Mouse (Mus musculus) midbrain, embryonic 14.5 days (tissue): ENCODE data around the gene Six3. TPM values are rescaled to one million over a fixed set of nuclear protein-coding genes. Genes with fewer than 3 reads are reported as not detected.

Experiments
- ATAC-seq: fragments of 200-750 bp; cut with Nextera tagmentation; 2 replicates; pipeline ENCODE4 v1.8.0; 2017; ENCODE audit warnings: moderate number of reproducible peaks, moderate library complexity; ENCODE audit not compliant: low FRiP score, low TSS enrichment
- DNase-seq: peaks from one replicate; pipeline ENCODE4 v3.0.0-alpha.2; 2015
- H3K27ac ChIP-seq: fragments of 300-500 bp; sonication (generic); replicated peaks from 2 replicates; pipeline ENCODE4 v1.5.1; 2014; ENCODE audit warnings: mild to moderate bottlenecking, low read depth, low read length, moderate library complexity
- H3K27me3 ChIP-seq: fragments of 300-500 bp; sonication (generic); 2 replicates; pipeline ENCODE4 v1.6.1; 2014; ENCODE audit warnings: low read length, control low read depth, mixed read lengths; ENCODE audit not compliant: control insufficient read depth, insufficient read depth
- H3K36me3 ChIP-seq: fragments of 300-500 bp; sonication (generic); 2 replicates; pipeline ENCODE4 v1.6.1; 2014; ENCODE audit warnings: low read length, control low read depth; ENCODE audit not compliant: control insufficient read depth, insufficient read depth
- H3K4me1 ChIP-seq: fragments of 300-500 bp; sonication (generic); 2 replicates; pipeline ENCODE4 v1.6.1; 2014; ENCODE audit warnings: mild to moderate bottlenecking, antibody characterized with exemption, low read length, control low read depth; ENCODE audit not compliant: control insufficient read depth, insufficient read depth
- H3K4me2 ChIP-seq: fragments of 300-500 bp; sonication (generic); 2 replicates; pipeline ENCODE4 v1.6.1; 2014; ENCODE audit warnings: mild to moderate bottlenecking, low read length, moderate library complexity
- H3K4me3 ChIP-seq: fragments of 300-500 bp; sonication (generic); replicated peaks from 2 replicates; pipeline ENCODE4 v1.5.1; 2014; ENCODE audit warnings: low read depth, low read length
- H3K9ac ChIP-seq: fragments of 300-500 bp; sonication (generic); replicated peaks from 2 replicates; pipeline ENCODE4 v1.6.1; 2014; ENCODE audit warnings: mild to moderate bottlenecking, low read length, moderate library complexity
- H3K9me3 ChIP-seq: fragments of 300-500 bp; sonication (generic); 2 replicates; pipeline ENCODE4 v1.6.1; 2016; ENCODE audit warnings: low read length, control low read depth, mixed read lengths; ENCODE audit not compliant: control insufficient read depth
- WGBS: fragments of 180-500 bp; shearing (Covaris S2); extraction: QIAGEN DNeasy Blood & Tissue Kit; methylation state at CpG from one replicate; pipeline ENCODE4 v1.1.7; 2014; 5-methylcytosine and 5-hydroxymethylcytosine counted together
- polyA plus RNA-seq: library from polyadenylated mRNA; unstranded; fragments of >200 nt; fragmentation: Nextera tagmentation; extraction: Ambion mirVana; gene quantifications from 2 replicates; pipeline ENCODE4 v1.2.1, GENCODE M21; 2014

Gene Six3
- 19.9 and 20.2 TPM in 2 replicates for polyA plus RNA-seq

GRCm38 (mm10) chr17:85613266-85613860 lies at the start of gene Six3:
Six3 (plus strand) TSS chr17:85613608.
- WGBS: 1% methylated on average over 29 of the region's 30 CpGs
- DNase-seq: peak; percentile 34
- peak within 1 kb of the TSS; percentile 25 for H3K4me2 ChIP-seq

GRCm38 (mm10) chr17:85564107-85564506 lies 49.3 kb upstream of the Six3 start:
- Histone ChIP-seq H3K4me1 (no peaks in the 10 kb centered on the region), H3K9ac (no peak overlapping the region), H3K36me3 (no peaks in the 10 kb centered on the region), H3K4me2 (no peak overlapping the region), H3K9me3 (no peaks in the 10 kb centered on the region), H3K27me3 (no peaks in the 10 kb centered on the region), H3K27ac (no peak overlapping the region), H3K4me3 (no peak overlapping the region)
- ATAC-seq (no peak), DNase-seq (no peak)
- 80% methylated on average over 7 of the region's 7 CpGs for WGBS

More at GRCm38 (mm10) chr17:85613266-85613860, at the start of gene Six3:
- Histone ChIP-seq H3K9me3 (no peaks in the 10 kb centered on the region), H3K27me3 (peaks cover 100% of the 10 kb centered on the region), H3K9ac (peak within 1 kb of the TSS; percentile 45), H3K4me1 (0 out of 2 replicates have a peak, but pooled peaks cover 3% of the 10 kb centered on the region), H3K4me3 (peak within 1 kb of the TSS; percentile 28), H3K27ac (peak within 1 kb of the TSS; percentile 75), H3K36me3 (no peaks in the 10 kb centered on the region)
- ATAC-seq: no peak; the same call in 1 of the 2 replicates

- Histone ChIP-seq H3K9me3 (no peaks in the 10 kb centered on the region), H3K4me2 (no peak overlapping the region), H3K27me3 (no peaks in the 10 kb centered on the region), H3K36me3 (no peaks in the 10 kb centered on the region), H3K9ac (no peak overlapping the region), H3K4me3 (no peak overlapping the region), H3K4me1 (no peaks in the 10 kb centered on the region), H3K27ac (no peak overlapping the region)
- DNase-seq (no peak), ATAC-seq (no peak)
- WGBS: 90% methylated on average over 3 of the region's 3 CpGs
These were observed 39.4 kb upstream of the Six3 start for GRCm38 (mm10) chr17:85574023-85574422.

GRCm38 (mm10) chr17:85578290-85578689 lies 35.1 kb upstream of the Six3 start:
- Histone ChIP-seq H3K4me2 (no peak overlapping the region), H3K4me1 (no peaks in the 10 kb centered on the region), H3K27me3 (no peaks in the 10 kb centered on the region), H3K36me3 (no peaks in the 10 kb centered on the region), H3K9me3 (no peaks in the 10 kb centered on the region), H3K27ac (no peak overlapping the region), H3K4me3 (no peak overlapping the region), H3K9ac (no peak overlapping the region)
- 69% methylated on average over 5 of the region's 5 CpGs for WGBS
- ATAC-seq: no peak
- no peak for DNase-seq

GRCm38 (mm10) chr17:85579350-85579749 lies 34.1 kb upstream of the Six3 start:
- Histone ChIP-seq H3K36me3 (no peaks in the 10 kb centered on the region), H3K9me3 (no peaks in the 10 kb centered on the region), H3K4me3 (no peak overlapping the region), H3K27me3 (no peaks in the 10 kb centered on the region), H3K4me2 (no peak overlapping the region), H3K9ac (no peak overlapping the region), H3K27ac (no peak overlapping the region), H3K4me1 (no peaks in the 10 kb centered on the region)
- DNase-seq: no peak
- WGBS: 78% methylated on average over 10 of the region's 10 CpGs
- ATAC-seq: no peak

- no peak overlapping the region for H3K27ac ChIP-seq
- H3K4me1 ChIP-seq: no peaks in the 10 kb centered on the region
- WGBS: 87% methylated on average over 6 of the region's 6 CpGs
- no peak overlapping the region for H3K9ac ChIP-seq
- no peak for DNase-seq
- no peaks in the 10 kb centered on the region for H3K27me3 ChIP-seq
- no peak for ATAC-seq
- no peaks in the 10 kb centered on the region for H3K9me3 ChIP-seq
- no peak overlapping the region for H3K4me3 ChIP-seq
- no peak overlapping the region for H3K4me2 ChIP-seq
- H3K36me3 ChIP-seq: no peaks in the 10 kb centered on the region
These were observed 33.2 kb upstream of the Six3 start for GRCm38 (mm10) chr17:85580221-85580620.

GRCm38 (mm10) chr17:85584170-85584569 lies 29.2 kb upstream of the Six3 start:
- ATAC-seq: no peak
- Histone ChIP-seq H3K4me2 (no peak overlapping the region), H3K27ac (no peak overlapping the region), H3K9ac (no peak overlapping the region), H3K4me1 (no peaks in the 10 kb centered on the region), H3K4me3 (no peak overlapping the region), H3K36me3 (no peaks in the 10 kb centered on the region), H3K27me3 (no peaks in the 10 kb centered on the region), H3K9me3 (no peaks in the 10 kb centered on the region)
- WGBS: 93% methylated on average over 4 of the region's 4 CpGs
- no peak for DNase-seq

GRCm38 (mm10) chr17:85584573-85584972 lies 28.8 kb upstream of the Six3 start:
- no peak for DNase-seq
- H3K36me3 ChIP-seq: no peaks in the 10 kb centered on the region
- no peak overlapping the region for H3K27ac ChIP-seq
- no peak overlapping the region for H3K4me3 ChIP-seq
- H3K9me3 ChIP-seq: no peaks in the 10 kb centered on the region
- ATAC-seq: no peak
- no peak overlapping the region for H3K9ac ChIP-seq
- H3K27me3 ChIP-seq: no peaks in the 10 kb centered on the region
- H3K4me1 ChIP-seq: no peaks in the 10 kb centered on the region
- H3K4me2 ChIP-seq: no peak overlapping the region
- 63% methylated on average over 7 of the region's 7 CpGs for WGBS

GRCm38 (mm10) chr17:85585779-85586178 lies 27.6 kb upstream of the Six3 start:
- no peak for ATAC-seq
- Histone ChIP-seq H3K9ac (no peak overlapping the region), H3K4me3 (no peak overlapping the region), H3K9me3 (no peaks in the 10 kb centered on the region), H3K4me2 (no peak overlapping the region), H3K27ac (no peak overlapping the region), H3K36me3 (no peaks in the 10 kb centered on the region), H3K4me1 (no peaks in the 10 kb centered on the region), H3K27me3 (no peaks in the 10 kb centered on the region)
- no peak for DNase-seq
- WGBS: 87% methylated on average over 5 of the region's 5 CpGs
